Mouse (Mus musculus): ENCODE measurements at regions not wholly inside any gene's neighbourhood (a gene's known extent, or its start where the extent isn't known, plus 50 kb on each side); places are given as distances from the start of the nearest gene placed in this dataset.

DNA sequence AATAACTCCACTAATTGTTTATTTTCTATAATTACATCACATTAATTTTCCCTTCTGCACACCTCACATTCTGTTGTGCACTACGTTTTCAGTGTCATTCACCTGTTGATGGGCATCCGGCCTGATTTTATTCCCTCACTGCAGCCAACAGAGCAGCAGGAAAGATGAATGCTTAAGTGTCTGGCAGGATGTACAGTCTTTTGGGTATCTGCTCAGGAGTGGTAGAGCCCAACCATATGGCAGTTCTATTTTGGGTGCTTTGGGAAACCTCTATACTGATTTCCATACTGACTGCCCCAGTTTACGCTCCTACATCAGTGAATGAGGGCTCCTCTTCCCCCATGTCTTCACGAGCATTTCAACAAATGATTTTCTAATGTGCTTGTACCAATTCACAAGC is 84.1 kb upstream of the Stac start:
- H3K36me3 ChIP-seq (ENCODE audit: control insufficient read depth, insufficient read depth, low read length), result no peaks in the 10 kb centered on the region
- no peaks in the 10 kb centered on the region for H3K27me3 ChIP-seq (ENCODE audit: control insufficient read depth, insufficient read depth, low read length)
- H3K4me1 ChIP-seq (replicated peaks; ENCODE audit: control insufficient read depth, insufficient read depth), result no peaks in the 10 kb centered on the region
- no peak overlapping the region for H3K27ac ChIP-seq (replicated peaks)
- WGBS, result 85% methylated on average over 4 of the region's 4 CpGs
- no peak overlapping the region for H3K9ac ChIP-seq (ENCODE audit: low read length)
- no peak overlapping the region for H3K4me2 ChIP-seq (replicated peaks; ENCODE audit: low read depth)
- no peak for ATAC-seq (ENCODE audit: low FRiP score, low TSS enrichment)
- H3K4me3 ChIP-seq (ENCODE audit: low read depth, low read length), result no peak overlapping the region
- TF ChIP-seq EP300 (optimal IDR thresholded peaks at IDR 0.05), result no peak
- no peak for TF ChIP-seq CTCF (IDR thresholded peaks at IDR 0.05; ENCODE audit: low read depth)
- no peak for DNase-seq (ENCODE audit: low spot score)
- H3K9me3 ChIP-seq (ENCODE audit: control insufficient read depth, low read length), result no peaks in the 10 kb centered on the region

DNA sequence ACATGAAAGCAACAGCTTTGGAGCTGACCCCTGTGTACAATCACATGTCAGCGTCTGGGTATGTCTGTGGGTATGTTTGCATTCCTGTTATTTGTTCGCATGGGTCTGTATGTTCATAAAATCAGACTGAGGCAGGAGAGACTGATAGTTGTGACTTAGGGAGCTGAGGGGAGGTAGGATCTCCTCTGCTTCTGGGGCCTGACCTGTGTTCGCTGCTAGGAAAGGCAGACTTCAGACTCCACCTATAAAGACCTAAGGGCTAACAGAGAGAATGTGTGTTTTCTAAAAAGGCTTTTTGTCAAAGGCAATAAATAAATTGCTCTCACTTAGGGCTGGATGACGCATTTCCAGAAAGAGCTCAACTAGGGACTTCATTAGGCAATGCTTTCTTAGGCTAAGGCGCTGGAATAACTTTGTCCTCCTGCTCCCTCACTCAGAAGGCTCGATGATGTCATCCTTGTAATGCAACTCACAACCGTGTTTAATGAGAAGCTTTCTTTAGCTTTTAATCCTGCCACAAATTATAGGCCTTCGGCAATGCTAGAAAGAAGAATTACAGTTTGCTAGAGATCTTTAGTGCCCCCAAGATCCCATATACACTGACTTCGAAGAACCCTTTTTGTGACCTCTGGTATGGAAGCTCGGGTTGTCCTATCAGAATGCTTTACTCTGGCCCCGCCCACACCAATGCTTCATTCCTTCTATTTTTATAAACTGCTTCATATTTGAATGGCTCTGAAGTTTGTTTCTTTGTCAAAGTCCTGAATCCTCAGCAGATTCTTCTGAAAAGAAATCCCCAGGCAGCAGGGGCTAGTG is 72.7 kb upstream of the Stac start:
- Histone ChIP-seq H3K27ac (replicated peaks) (no peak overlapping the region), H3K4me3 (ENCODE audit: low read depth, low read length) (no peak overlapping the region), H3K4me2 (replicated peaks; ENCODE audit: low read depth) (no peak overlapping the region), H3K27me3 (ENCODE audit: control insufficient read depth, insufficient read depth, low read length) (no peaks in the 10 kb centered on the region), H3K9me3 (ENCODE audit: control insufficient read depth, low read length) (no peaks in the 10 kb centered on the region), H3K4me1 (replicated peaks; ENCODE audit: control insufficient read depth, insufficient read depth) (no peaks in the 10 kb centered on the region), H3K9ac (ENCODE audit: low read length) (no peak overlapping the region), H3K36me3 (ENCODE audit: control insufficient read depth, insufficient read depth, low read length) (no peaks in the 10 kb centered on the region)
- DNase-seq (ENCODE audit: low spot score), result no peak
- no peak for ATAC-seq (ENCODE audit: low FRiP score, low TSS enrichment)
- no peak for TF ChIP-seq EP300 (optimal IDR thresholded peaks at IDR 0.05)
- TF ChIP-seq CTCF (IDR thresholded peaks at IDR 0.05; ENCODE audit: low read depth), result no peak
- 54% methylated on average over 11 of the region's 11 CpGs for WGBS

DNA sequence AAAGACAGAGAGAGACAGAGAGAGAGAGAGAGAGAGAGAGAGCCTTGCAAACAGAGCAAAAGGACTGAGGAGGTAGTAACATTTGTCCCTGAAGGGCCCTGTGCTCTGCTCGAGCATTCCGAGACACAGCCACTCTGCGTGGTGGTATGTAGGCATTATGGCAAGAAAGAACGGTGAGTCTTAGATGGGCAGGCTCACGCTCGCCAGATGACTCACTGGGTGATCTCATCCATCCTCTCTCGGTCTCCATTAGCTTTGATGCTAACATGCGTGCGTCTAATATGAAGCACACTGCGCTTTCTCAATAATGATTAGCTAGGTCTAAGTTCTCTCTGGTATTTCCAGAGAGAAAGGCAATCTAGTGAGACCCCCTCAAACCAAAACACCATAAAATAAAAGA is 65.1 kb upstream of the Stac start:
- Histone ChIP-seq H3K4me3 (ENCODE audit: low read depth, low read length) (no peak overlapping the region), H3K27me3 (ENCODE audit: control insufficient read depth, insufficient read depth, low read length) (no peaks in the 10 kb centered on the region), H3K36me3 (ENCODE audit: control insufficient read depth, insufficient read depth, low read length) (no peaks in the 10 kb centered on the region), H3K4me1 (replicated peaks; ENCODE audit: control insufficient read depth, insufficient read depth) (no peaks in the 10 kb centered on the region), H3K27ac (replicated peaks) (no peak overlapping the region), H3K4me2 (replicated peaks; ENCODE audit: low read depth) (no peak overlapping the region), H3K9me3 (ENCODE audit: control insufficient read depth, low read length) (no peaks in the 10 kb centered on the region), H3K9ac (ENCODE audit: low read length) (no peak overlapping the region)
- WGBS, result 64% methylated on average over 10 of the region's 10 CpGs
- no peak for DNase-seq (ENCODE audit: low spot score)
- TF ChIP-seq EP300 (optimal IDR thresholded peaks at IDR 0.05) (no peak), CTCF (IDR thresholded peaks at IDR 0.05; ENCODE audit: low read depth) (no peak)
- no peak for ATAC-seq (ENCODE audit: low FRiP score, low TSS enrichment)

DNA sequence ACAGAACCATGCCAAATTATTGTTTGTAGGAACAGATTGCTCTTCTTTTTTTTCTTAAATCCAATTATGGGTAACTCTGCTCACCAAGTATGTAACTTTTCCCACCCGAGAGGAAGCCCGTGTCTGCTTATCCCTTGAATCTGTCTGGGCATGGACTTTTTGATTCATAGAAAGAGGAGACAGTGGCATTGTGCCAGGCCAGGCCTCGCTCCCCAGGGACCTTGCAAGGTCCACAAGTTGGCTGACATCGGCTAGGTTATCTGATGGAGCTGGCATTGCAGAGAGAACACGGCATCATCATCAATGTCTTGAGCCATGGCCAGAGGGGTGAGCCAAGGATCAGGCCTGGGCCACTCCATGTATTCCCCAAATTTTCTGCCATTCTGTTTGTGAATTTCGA is 56.0 kb upstream of the Stac start:
- WGBS, result 71% methylated on average over 6 of the region's 6 CpGs

DNA sequence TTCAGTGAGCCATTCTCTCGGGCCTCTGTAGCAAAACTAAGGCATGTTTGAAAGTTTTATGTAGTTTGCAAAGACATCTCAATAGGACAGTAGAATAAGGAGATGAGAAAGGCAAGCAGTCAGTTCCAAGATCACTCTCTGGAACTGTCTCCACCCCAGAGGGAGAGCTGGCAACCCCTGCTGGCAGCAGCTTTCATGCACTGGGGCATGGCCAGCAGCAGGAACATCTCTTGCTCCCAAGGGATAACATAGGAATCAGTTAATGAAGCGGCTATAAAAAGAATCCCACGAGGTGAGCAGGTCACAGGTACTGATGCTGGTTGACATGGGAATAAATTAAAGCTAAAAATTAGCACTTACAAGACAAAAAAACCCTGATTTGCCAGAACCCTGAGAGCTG is 55.1 kb upstream of the Stac start:
- no peak for TF ChIP-seq EP300 (optimal IDR thresholded peaks at IDR 0.05)
- peak; percentile 18 for TF ChIP-seq CTCF (IDR thresholded peaks at IDR 0.05; ENCODE audit: low read depth)
- Histone ChIP-seq H3K27me3 (ENCODE audit: control insufficient read depth, insufficient read depth, low read length) (no peaks in the 10 kb centered on the region), H3K27ac (replicated peaks) (no peak overlapping the region), H3K9me3 (ENCODE audit: control insufficient read depth, low read length) (no peaks in the 10 kb centered on the region), H3K4me3 (ENCODE audit: low read depth, low read length) (no peak overlapping the region), H3K9ac (ENCODE audit: low read length) (no peak overlapping the region), H3K36me3 (ENCODE audit: control insufficient read depth, insufficient read depth, low read length) (no peaks in the 10 kb centered on the region), H3K4me2 (replicated peaks; ENCODE audit: low read depth) (no peak overlapping the region), H3K4me1 (replicated peaks; ENCODE audit: control insufficient read depth, insufficient read depth) (no peaks in the 10 kb centered on the region)
- WGBS, result 55% methylated on average over 3 of the region's 3 CpGs
- ATAC-seq (ENCODE audit: low FRiP score, low TSS enrichment) (no peak), DNase-seq (ENCODE audit: low spot score) (no peak)

More for the DNA sequence above, 56.0 kb upstream of the Stac start:
- Histone ChIP-seq H3K4me2 (replicated peaks; ENCODE audit: low read depth) (no peak overlapping the region), H3K27ac (replicated peaks) (no peak overlapping the region), H3K9ac (ENCODE audit: low read length) (no peak overlapping the region), H3K27me3 (ENCODE audit: control insufficient read depth, insufficient read depth, low read length) (no peaks in the 10 kb centered on the region), H3K4me3 (ENCODE audit: low read depth, low read length) (no peak overlapping the region), H3K4me1 (replicated peaks; ENCODE audit: control insufficient read depth, insufficient read depth) (no peaks in the 10 kb centered on the region), H3K36me3 (ENCODE audit: control insufficient read depth, insufficient read depth, low read length) (no peaks in the 10 kb centered on the region), H3K9me3 (ENCODE audit: control insufficient read depth, low read length) (no peaks in the 10 kb centered on the region)
- TF ChIP-seq EP300 (optimal IDR thresholded peaks at IDR 0.05) (no peak), CTCF (IDR thresholded peaks at IDR 0.05; ENCODE audit: low read depth) (no peak)
- ATAC-seq (ENCODE audit: low FRiP score, low TSS enrichment), result no peak
- DNase-seq (ENCODE audit: low spot score), result no peak
